Mouse (Mus musculus) embryonic facial prominence, embryonic 14.5 days (tissue): ENCODE data around the gene Chrna10. TPM values are rescaled to one million over a fixed set of nuclear protein-coding genes. Genes with fewer than 3 reads are reported as not detected.

Experiments used
- ATAC-seq: fragments of 200-750 bp; cut with Nextera tagmentation; 2 replicates; pipeline ENCODE4 v1.8.0; 2017; ENCODE audit warnings: low read depth, moderate number of reproducible peaks, moderate TSS enrichment
- DNase-seq: peaks from one replicate; pipeline ENCODE4 v3.0.0-alpha.2; 2015; ENCODE audit warnings: low spot score
- H3K27ac ChIP-seq: fragments of 300-500 bp; sonication (generic); replicated peaks from 2 replicates; pipeline ENCODE4 v1.5.1; 2014; ENCODE audit warnings: low read depth, mild to moderate bottlenecking, low read length, moderate library complexity
- H3K27me3 ChIP-seq: fragments of 300-500 bp; sonication (generic); replicated peaks from 2 replicates; pipeline ENCODE4 v1.6.1; 2014; ENCODE audit warnings: low read length; ENCODE audit not compliant: control insufficient read depth, insufficient read depth
- H3K36me3 ChIP-seq: fragments of 300-500 bp; sonication (generic); 2 replicates; pipeline ENCODE4 v1.6.1; 2014; ENCODE audit warnings: low read length, mixed read lengths; ENCODE audit not compliant: control insufficient read depth, insufficient read depth
- H3K4me1 ChIP-seq: fragments of 300-500 bp; sonication (generic); 2 replicates; pipeline ENCODE4 v1.6.1; 2014; ENCODE audit warnings: antibody characterized with exemption, low read length; ENCODE audit not compliant: control insufficient read depth, insufficient read depth
- H3K4me2 ChIP-seq: fragments of 300-500 bp; sonication (generic); 2 replicates; pipeline ENCODE4 v1.6.1; 2014; ENCODE audit warnings: low read depth, mild to moderate bottlenecking, low read length, moderate library complexity, mixed read lengths
- H3K4me3 ChIP-seq: fragments of 300-500 bp; sonication (generic); 2 replicates; pipeline ENCODE4 v1.5.1; 2014; ENCODE audit warnings: low read depth, mild to moderate bottlenecking, low read length
- H3K9ac ChIP-seq: fragments of 300-500 bp; sonication (generic); 2 replicates; pipeline ENCODE4 v1.6.1; 2014; ENCODE audit warnings: low read depth, mild to moderate bottlenecking, low read length, moderate library complexity, mixed read lengths
- H3K9me3 ChIP-seq: fragments of 300-500 bp; sonication (generic); 2 replicates; pipeline ENCODE4 v1.6.1; 2016; ENCODE audit warnings: low read length; ENCODE audit not compliant: control insufficient read depth
- WGBS: fragments of 180-500 bp; shearing (Covaris S2); extraction: QIAGEN DNeasy Blood & Tissue Kit; methylation state at CpG from one replicate; pipeline ENCODE4 v1.1.7; 2014; 5-methylcytosine and 5-hydroxymethylcytosine counted together
- polyA plus RNA-seq: library from polyadenylated mRNA; unstranded; fragments of >200 nt; fragmentation: Nextera tagmentation; extraction: Ambion mirVana; gene quantifications from 2 replicates; pipeline ENCODE4 v1.2.1, GENCODE M21; 2014

The Chrna10 gene
- polyA plus RNA-seq, 1 experiment from 2014 or later: 0.10 TPM

DNA sequence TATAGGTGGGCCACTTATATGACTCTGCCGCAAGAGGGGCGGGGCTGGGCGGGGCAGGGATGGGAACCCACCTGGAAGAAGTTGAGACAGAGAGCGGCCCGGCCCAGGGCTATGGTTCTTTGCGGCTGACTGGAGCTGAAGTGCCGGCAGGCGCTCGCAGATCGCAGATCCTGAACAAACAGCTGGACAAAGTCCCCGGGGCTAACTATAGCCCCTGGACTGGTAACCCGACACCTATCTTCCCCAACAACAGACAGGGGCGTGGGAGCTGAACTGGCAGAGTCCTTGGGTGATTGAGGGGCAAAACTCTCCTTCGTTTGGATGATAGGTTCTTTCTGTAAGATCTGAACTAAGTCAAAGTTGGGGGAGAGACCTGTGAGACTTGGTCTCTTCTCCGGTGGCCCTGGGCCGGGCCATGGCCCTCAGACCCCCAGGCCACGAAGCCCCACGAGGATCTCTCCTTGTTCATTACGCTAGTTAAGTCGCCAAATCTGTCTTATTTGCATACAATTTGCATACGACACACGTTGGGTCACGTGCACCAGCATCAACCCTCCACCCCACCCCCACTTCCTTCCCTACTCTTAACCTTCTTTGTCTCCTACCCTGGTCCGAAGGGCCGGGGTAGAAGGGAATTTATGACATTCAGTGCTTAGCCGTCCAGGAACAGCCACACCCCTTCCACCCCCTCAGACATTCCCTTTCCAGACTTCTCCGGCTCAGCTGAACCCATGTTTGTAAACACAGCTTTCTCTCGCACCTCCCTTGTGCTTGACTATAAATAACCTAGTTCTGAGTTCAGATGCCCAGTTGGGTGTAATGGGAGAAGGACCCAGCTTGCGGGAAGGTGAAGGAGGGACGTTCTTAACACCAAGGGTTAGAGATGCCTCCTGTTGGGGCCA, 16.6 kb downstream of the Chrna10 start:
- Histone ChIP-seq H3K36me3 (0 out of 2 replicates have a peak, but pooled peaks cover 6% of the 10 kb centered on the region), H3K4me1 (peaks cover 8% of the 10 kb centered on the region), H3K4me2 (peak overlapping the region; percentile 55), H3K27me3 (no peaks in the 10 kb centered on the region), H3K4me3 (peak overlapping the region; percentile 31), H3K27ac (no peak overlapping the region), H3K9me3 (no peaks in the 10 kb centered on the region), H3K9ac (peak overlapping the region; percentile 46)
- WGBS: 6% methylated on average over 30 of the region's 30 CpGs
- DNase-seq: peak; percentile 60
- ATAC-seq: peak; percentile 55

DNA sequence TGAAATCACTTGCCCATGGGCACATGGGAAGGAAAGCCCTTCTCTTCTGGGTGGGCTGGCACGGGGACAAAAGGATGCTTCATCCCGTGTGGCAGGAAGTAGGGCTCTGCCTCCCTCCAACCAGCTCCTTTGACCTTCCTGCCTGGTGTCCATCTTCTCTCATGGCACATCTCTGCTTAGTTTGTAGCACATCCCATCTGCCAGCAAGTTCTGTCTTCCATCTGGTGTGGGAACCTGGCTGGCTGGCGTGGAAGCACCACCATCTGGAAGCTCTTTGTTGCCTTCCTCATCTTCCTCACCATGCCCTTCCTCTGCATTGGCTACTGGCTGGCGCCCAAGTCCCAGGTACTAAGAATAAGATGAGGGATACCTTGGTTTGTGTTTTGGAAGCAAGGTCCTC, 29.3 kb downstream of the Chrna10 start:
- Histone ChIP-seq H3K9me3 (no peaks in the 10 kb centered on the region), H3K4me2 (no peak overlapping the region), H3K27me3 (no peaks in the 10 kb centered on the region), H3K27ac (no peak overlapping the region), H3K4me3 (no peak overlapping the region), H3K4me1 (no peaks in the 10 kb centered on the region), H3K9ac (no peak overlapping the region), H3K36me3 (peaks cover 36% of the 10 kb centered on the region)
- 72% methylated on average over 4 of the region's 4 CpGs for WGBS
- ATAC-seq (no peak), DNase-seq (no peak)

DNA sequence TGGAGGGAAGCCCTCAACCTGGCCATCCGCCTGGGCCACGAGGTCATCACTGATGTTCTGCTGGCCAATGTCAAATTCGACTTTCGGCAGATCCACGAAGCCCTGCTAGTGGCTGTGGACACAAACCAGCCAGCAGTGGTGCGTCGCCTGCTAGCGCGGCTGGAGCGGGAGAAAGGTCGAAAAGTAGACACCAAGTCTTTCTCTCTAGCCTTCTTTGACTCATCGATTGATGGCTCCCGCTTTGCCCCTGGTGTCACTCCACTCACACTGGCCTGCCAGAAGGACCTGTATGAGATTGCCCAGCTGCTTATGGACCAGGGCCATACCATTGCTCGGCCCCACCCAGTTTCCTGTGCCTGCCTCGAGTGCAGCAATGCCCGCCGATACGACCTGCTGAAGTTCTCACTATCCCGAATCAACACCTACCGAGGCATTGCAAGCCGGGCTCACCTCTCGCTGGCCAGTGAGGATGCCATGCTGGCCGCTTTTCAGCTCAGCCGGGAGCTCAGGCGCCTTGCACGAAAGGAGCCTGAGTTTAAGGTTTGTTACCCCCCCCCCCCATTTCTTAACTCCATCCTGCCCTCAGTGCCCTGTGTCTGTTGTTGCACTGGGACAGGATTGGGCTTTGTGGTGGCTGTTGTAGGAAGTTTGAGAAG, 32.5 kb downstream of the Chrna10 start:
- H3K9ac ChIP-seq: no peak overlapping the region
- no peaks in the 10 kb centered on the region for H3K4me1 ChIP-seq
- H3K4me3 ChIP-seq: no peak overlapping the region
- WGBS: 88% methylated on average over 26 of the region's 26 CpGs
- H3K36me3 ChIP-seq: peaks cover 61% of the 10 kb centered on the region
- no peak overlapping the region for H3K4me2 ChIP-seq
- DNase-seq (no peak), ATAC-seq (no peak)
- H3K27ac ChIP-seq: no peak overlapping the region
- H3K9me3 ChIP-seq: no peaks in the 10 kb centered on the region
- no peaks in the 10 kb centered on the region for H3K27me3 ChIP-seq

DNA sequence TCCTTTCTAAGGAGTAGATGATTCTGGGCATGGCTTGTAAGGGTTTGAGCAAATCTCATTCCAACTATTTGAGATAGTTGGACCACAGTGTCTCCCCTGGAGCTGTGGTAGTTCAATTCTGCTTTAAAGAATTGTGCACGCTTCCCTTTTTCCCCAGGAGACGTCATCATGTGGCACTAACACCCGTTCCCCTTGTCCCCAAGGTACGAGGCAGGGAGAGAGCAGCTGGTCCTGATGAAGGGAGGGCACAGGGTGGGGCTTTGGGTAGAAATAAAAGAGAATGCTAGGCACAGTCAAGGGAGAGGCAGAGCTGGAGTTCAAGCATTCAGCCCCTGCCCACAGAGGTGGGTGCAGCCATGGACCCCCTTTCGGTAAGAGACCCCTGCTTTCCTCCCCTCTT, 33.8 kb downstream of the Chrna10 start, which contains the start of gene Trpc2:
Trpc2 (plus strand) TSS at position 301 of the 400 bp plus-strand sequence.
- no peak within 1 kb of the TSS for H3K9ac ChIP-seq

DNA sequence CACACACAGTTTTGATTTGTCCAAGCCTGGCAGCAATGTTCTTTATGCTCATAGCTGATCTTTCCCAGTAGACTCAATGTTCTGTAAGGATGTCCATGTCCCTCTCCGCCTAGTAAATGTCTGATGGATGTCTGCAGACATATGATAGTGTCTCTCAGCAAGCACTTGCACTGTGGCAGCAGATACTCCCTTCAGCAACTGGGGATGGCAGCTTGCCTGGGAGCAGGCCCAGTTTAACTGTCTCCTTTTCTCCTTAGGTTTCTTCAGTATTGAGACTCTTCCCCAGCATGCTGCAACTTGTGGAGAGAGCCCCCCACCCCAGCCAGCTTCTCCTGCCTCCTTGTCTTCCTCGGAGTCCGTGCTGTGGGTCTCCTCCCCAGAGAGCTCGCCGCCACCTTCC, 34.8 kb downstream of the Chrna10 start:
- whole genome bisulfite sequencing: 92% methylated on average over 5 of the region's 5 CpGs
- Histone ChIP-seq H3K4me3 (no peak overlapping the region), H3K36me3 (peaks cover 78% of the 10 kb centered on the region), H3K4me1 (no peaks in the 10 kb centered on the region), H3K27ac (no peak overlapping the region), H3K9me3 (no peaks in the 10 kb centered on the region), H3K9ac (no peak overlapping the region), H3K27me3 (no peaks in the 10 kb centered on the region), H3K4me2 (no peak overlapping the region)
- no peak for DNase-seq
- ATAC-seq: no peak

More for the DNA sequence above, 33.8 kb downstream of the Chrna10 start, which contains the start of gene Trpc2:
- Histone ChIP-seq H3K4me1 (no peaks in the 10 kb centered on the region), H3K27ac (no peak within 1 kb of the TSS), H3K9me3 (no peaks in the 10 kb centered on the region), H3K4me2 (no peak within 1 kb of the TSS), H3K27me3 (no peaks in the 10 kb centered on the region), H3K36me3 (peaks cover 68% of the 10 kb centered on the region), H3K4me3 (no peak within 1 kb of the TSS)
- WGBS: 82% methylated on average over 5 of the region's 5 CpGs
- peak; percentile 7; the same call in 1 of the 2 replicates for ATAC-seq
- DNase-seq: no peak

DNA sequence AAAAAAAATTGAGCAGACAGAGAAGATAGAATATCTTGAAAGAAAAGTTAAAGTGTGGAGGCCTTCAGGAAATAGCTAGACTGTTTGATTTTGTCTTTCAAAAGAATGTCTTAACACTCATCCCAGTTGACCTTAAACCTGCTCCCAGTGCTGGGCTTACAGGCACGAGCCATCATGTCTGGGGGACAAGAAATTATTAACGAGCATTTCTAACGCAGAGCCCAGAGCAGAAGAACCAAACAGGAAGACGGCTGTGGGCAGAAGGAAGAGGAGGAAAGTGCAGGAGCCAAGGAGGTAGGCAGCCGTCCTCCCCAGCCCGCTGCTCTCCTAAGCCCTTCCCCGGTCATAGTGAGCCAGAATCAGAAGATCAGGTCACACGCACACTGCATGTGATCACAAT, 36.3 kb downstream of the Chrna10 start:
- H3K4me2 ChIP-seq: no peak overlapping the region
- no peak overlapping the region for H3K4me3 ChIP-seq
- ATAC-seq: no peak
- H3K27ac ChIP-seq: no peak overlapping the region
- DNase-seq: no peak
- H3K4me1 ChIP-seq: no peaks in the 10 kb centered on the region
- peaks cover 89% of the 10 kb centered on the region for H3K36me3 ChIP-seq
- H3K9me3 ChIP-seq: no peaks in the 10 kb centered on the region
- no peaks in the 10 kb centered on the region for H3K27me3 ChIP-seq
- 92% methylated on average over 8 of the region's 8 CpGs for WGBS
- H3K9ac ChIP-seq: no peak overlapping the region

DNA sequence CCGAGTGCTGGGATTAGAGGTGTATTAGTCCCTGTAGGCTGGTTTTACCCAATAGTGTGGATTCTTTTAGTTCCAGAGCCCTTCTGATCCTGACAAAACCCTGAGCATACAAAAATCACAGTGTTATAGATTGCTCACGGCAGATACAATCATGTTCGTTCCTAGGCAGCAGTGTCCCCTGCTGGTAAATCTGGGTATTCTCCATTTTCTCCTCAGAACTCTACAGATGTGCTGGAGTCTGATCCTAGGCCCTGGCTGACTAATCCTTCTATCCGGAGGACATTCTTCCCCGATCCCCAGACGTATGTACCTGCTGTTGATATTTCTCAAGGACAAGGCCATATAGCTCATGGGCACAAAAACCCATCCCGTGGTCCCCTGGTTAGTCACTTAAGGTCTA, 38.1 kb downstream of the Chrna10 start:
- DNase-seq (no peak), ATAC-seq (no peak)
- no peaks in the 10 kb centered on the region for H3K27me3 ChIP-seq
- no peak overlapping the region for H3K27ac ChIP-seq
- H3K9me3 ChIP-seq: no peaks in the 10 kb centered on the region
- H3K36me3 ChIP-seq: peaks cover 93% of the 10 kb centered on the region
- H3K4me3 ChIP-seq: no peak overlapping the region
- WGBS: 76% methylated on average over 7 of the region's 7 CpGs
- H3K4me2 ChIP-seq: no peak overlapping the region
- H3K9ac ChIP-seq: no peak overlapping the region
- H3K4me1 ChIP-seq: no peaks in the 10 kb centered on the region

DNA sequence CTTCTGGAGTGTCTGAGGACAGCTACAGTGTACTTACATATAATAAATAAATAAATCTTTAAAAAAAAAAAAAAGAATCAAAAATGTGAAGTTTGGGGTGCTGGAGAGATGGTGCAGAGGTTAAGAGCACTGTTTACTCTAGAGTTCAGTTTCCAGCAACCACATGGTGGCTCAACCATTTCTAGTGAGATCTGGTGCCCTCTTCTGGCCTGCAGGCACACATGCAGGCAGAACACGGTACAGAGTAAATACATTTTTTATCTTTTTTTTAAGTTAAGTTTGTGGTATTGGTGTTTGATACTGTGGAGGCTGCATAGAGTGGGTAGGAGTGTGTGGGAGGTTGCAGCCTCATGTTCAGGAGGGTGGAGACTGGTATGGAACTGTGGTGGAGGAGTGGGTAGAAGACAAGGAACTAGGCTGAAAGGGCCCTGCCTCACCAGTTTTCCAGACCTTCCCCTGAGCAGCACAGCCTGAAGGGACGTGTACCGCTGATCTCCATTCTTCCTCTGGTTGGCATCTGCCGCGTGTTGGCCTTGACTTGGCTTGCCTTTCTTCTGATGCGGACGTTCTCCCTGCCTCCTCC, 39.8 kb downstream of the Chrna10 start:
- H3K36me3 ChIP-seq: peaks cover 93% of the 10 kb centered on the region
- no peak overlapping the region for H3K4me2 ChIP-seq
- ATAC-seq (no peak), DNase-seq (no peak)
- no peaks in the 10 kb centered on the region for H3K27me3 ChIP-seq
- 81% methylated on average over 7 of the region's 7 CpGs for WGBS
- no peaks in the 10 kb centered on the region for H3K9me3 ChIP-seq
- H3K9ac ChIP-seq: no peak overlapping the region
- no peaks in the 10 kb centered on the region for H3K4me1 ChIP-seq
- H3K27ac ChIP-seq: no peak overlapping the region
- no peak overlapping the region for H3K4me3 ChIP-seq
